Mouse (Mus musculus): ENCODE measurements at regions not wholly inside any gene's neighbourhood (a gene's known extent, or its start where the extent isn't known, plus 50 kb on each side); places are given as distances from the start of the nearest gene placed in this dataset.
A peak's percentile ranks its signal among the peaks of the same experiment; 100 is the strongest.

GRCm38 (mm10) chr9:99961561-99961960, 85.6 kb upstream of the Sox14 start:
- no peak overlapping the region for H3K4me3 ChIP-seq (ENCODE audit: low read depth, low read length)
- no peak overlapping the region for H3K4me2 ChIP-seq
- TF ChIP-seq CTCF (IDR thresholded peaks at IDR 0.05; ENCODE audit: low read depth), result no peak
- DNase-seq, result peak; percentile 65
- H3K27ac ChIP-seq (ENCODE audit: low read depth), result no peak overlapping the region
- H3K4me1 ChIP-seq (ENCODE audit: insufficient read depth), result no peaks in the 10 kb centered on the region
- no peak overlapping the region for H3K9ac ChIP-seq
- H3K9me3 ChIP-seq (ENCODE audit: low read depth, low read length), result no peaks in the 10 kb centered on the region
- ATAC-seq (ENCODE audit: insufficient read depth), result peak; percentile 56; the same call in 1 of the 2 replicates
- H3K36me3 ChIP-seq (ENCODE audit: insufficient read depth), result no peaks in the 10 kb centered on the region
- H3K27me3 ChIP-seq (ENCODE audit: insufficient read depth, low read length), result no peaks in the 10 kb centered on the region

GRCm38 (mm10) chr9:99954720-99955119, 78.8 kb upstream of the Sox14 start:
- peak; percentile 4 for DNase-seq
- WGBS, result 73% methylated on average over 10 of the region's 10 CpGs
- Histone ChIP-seq H3K36me3 (ENCODE audit: insufficient read depth) (no peaks in the 10 kb centered on the region), H3K9ac (no peak overlapping the region), H3K4me1 (ENCODE audit: insufficient read depth) (no peaks in the 10 kb centered on the region), H3K27ac (ENCODE audit: low read depth) (no peak overlapping the region), H3K4me2 (no peak overlapping the region), H3K9me3 (ENCODE audit: low read depth, low read length) (0 out of 2 replicates have a peak, but pooled peaks cover 3% of the 10 kb centered on the region), H3K4me3 (ENCODE audit: low read depth, low read length) (no peak overlapping the region), H3K27me3 (ENCODE audit: insufficient read depth, low read length) (no peaks in the 10 kb centered on the region)
- TF ChIP-seq CTCF (IDR thresholded peaks at IDR 0.05; ENCODE audit: low read depth), result no peak
- no peak for ATAC-seq (ENCODE audit: insufficient read depth)

- DNase-seq (no peak), ATAC-seq (ENCODE audit: insufficient read depth) (no peak)
- Histone ChIP-seq H3K36me3 (ENCODE audit: insufficient read depth) (no peaks in the 10 kb centered on the region), H3K4me3 (ENCODE audit: low read depth, low read length) (no peak overlapping the region), H3K4me1 (ENCODE audit: insufficient read depth) (no peaks in the 10 kb centered on the region), H3K9ac (no peak overlapping the region), H3K9me3 (ENCODE audit: low read depth, low read length) (0 out of 2 replicates have a peak, but pooled peaks cover 3% of the 10 kb centered on the region), H3K27ac (ENCODE audit: low read depth) (no peak overlapping the region), H3K27me3 (ENCODE audit: insufficient read depth, low read length) (no peaks in the 10 kb centered on the region), H3K4me2 (no peak overlapping the region)
- 78% methylated on average over 6 of the region's 6 CpGs for WGBS
- no peak for TF ChIP-seq CTCF (IDR thresholded peaks at IDR 0.05; ENCODE audit: low read depth)
Observed at GRCm38 (mm10) chr9:99954038-99954618, 78.2 kb upstream of the Sox14 start.

All from lung, embryonic 14.5 days (tissue).